Mouse (Mus musculus): ENCODE results near the gene Timm8a2.

GRCm38 (mm10) chr14:122041413-122041825, 6.9 kb downstream of the Timm8a2 start:
- no peak for TF ChIP-seq ZNF384 (IDR thresholded peaks at IDR 0.05; ENCODE audit: low read depth, low read length)
- no peak for TF ChIP-seq MAFK (IDR thresholded peaks at IDR 0.05; ENCODE audit: insufficient read depth, low read depth, low read length)
